Mouse (Mus musculus) hindbrain, embryonic 15.5 days (tissue): ENCODE results near the gene Gm18336. TPM values are rescaled to one million over a fixed set of nuclear protein-coding genes. Genes with fewer than 3 reads are reported as not detected.
A peak's percentile ranks its signal among the peaks of the same experiment; 100 is the strongest.
"Not testable (repeated sequence)": the region's sequence is repeated elsewhere in the genome, so short reads cannot be mapped to it uniquely, and the experiment has no call there.

Source experiments
- ATAC-seq: fragments of 200-750 bp; cut with Nextera tagmentation; 2 replicates; pipeline ENCODE4 v1.8.0; 2017; ENCODE audit warnings: low read depth, moderate number of reproducible peaks, moderate TSS enrichment; ENCODE audit not compliant: low FRiP score
- H3K27ac ChIP-seq: fragments of 300-500 bp; sonication (generic); replicated peaks from 2 replicates; pipeline ENCODE4 v1.5.1; 2015; ENCODE audit warnings: mild to moderate bottlenecking, inconsistent platforms
- H3K27me3 ChIP-seq: fragments of 300-500 bp; sonication (generic); 2 replicates; pipeline ENCODE4 v1.6.1; 2015; ENCODE audit warnings: control low read depth, inconsistent platforms
- H3K36me3 ChIP-seq: fragments of 300-500 bp; sonication (generic); 2 replicates; pipeline ENCODE4 v1.6.1; 2015; ENCODE audit warnings: control low read depth, inconsistent platforms
- H3K4me1 ChIP-seq: fragments of 300-500 bp; sonication (generic); replicated peaks from 2 replicates; pipeline ENCODE4 v1.6.1; 2015; ENCODE audit warnings: control low read depth, inconsistent platforms
- H3K4me2 ChIP-seq: fragments of 300-500 bp; sonication (generic); 2 replicates; pipeline ENCODE4 v1.6.1; 2015; ENCODE audit warnings: moderate library complexity, mild to moderate bottlenecking, inconsistent platforms
- H3K4me3 ChIP-seq: fragments of 300-500 bp; sonication (generic); 2 replicates; pipeline ENCODE4 v1.5.1; 2015; ENCODE audit warnings: mild to moderate bottlenecking, inconsistent platforms
- H3K9ac ChIP-seq: fragments of 300-500 bp; sonication (generic); 2 replicates; pipeline ENCODE4 v1.6.1; 2015; ENCODE audit warnings: inconsistent platforms
- H3K9me3 ChIP-seq: fragments of 300-500 bp; sonication (generic); 2 replicates; pipeline ENCODE4 v1.6.1; 2016; ENCODE audit warnings: control low read depth, inconsistent platforms
- WGBS: fragments of 180-500 bp; shearing (Covaris S2); methylation state at CpG from one replicate; pipeline ENCODE4 v1.1.7; 2015; 5-methylcytosine and 5-hydroxymethylcytosine counted together
- polyA plus RNA-seq: library from polyadenylated mRNA; unstranded; fragments of >200 nt; fragmentation: Nextera tagmentation; extraction: Ambion mirVana; gene quantifications from 2 replicates; pipeline ENCODE4 v1.2.1, GENCODE M21; 2015

The Gm18336 gene
- not detected in 2 replicates for polyA plus RNA-seq

DNA sequence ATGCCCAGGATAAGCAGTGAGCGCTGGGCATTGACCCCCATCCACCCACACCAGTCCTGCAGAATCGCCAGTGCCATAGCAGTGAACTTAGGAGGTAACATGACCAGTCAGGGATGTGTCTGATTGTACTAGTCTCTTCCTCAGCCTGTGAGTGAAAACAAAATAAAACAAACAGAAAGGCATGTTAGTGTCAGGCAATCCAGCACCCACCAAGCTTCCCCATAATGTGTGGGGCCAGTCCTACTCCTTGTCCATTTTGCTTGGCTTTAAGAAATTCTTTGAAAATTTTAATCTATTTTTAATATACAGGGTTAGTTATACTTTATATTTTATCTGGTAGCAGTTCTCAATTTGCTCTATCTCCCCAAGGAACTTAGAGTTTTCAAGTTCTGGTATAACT is at the start of gene Gm18336:
Gene Gm18336 (minus strand): TSS at position 101 of the 400 bp plus-strand sequence.
- not testable (repeated sequence) for H3K27ac ChIP-seq, H3K9ac ChIP-seq, H3K36me3 ChIP-seq, H3K4me1 ChIP-seq, H3K4me2 ChIP-seq, H3K27me3 ChIP-seq, ATAC-seq, H3K4me3 ChIP-seq, H3K9me3 ChIP-seq
- WGBS: 74% methylated on average over 2 of the region's 2 CpGs

DNA sequence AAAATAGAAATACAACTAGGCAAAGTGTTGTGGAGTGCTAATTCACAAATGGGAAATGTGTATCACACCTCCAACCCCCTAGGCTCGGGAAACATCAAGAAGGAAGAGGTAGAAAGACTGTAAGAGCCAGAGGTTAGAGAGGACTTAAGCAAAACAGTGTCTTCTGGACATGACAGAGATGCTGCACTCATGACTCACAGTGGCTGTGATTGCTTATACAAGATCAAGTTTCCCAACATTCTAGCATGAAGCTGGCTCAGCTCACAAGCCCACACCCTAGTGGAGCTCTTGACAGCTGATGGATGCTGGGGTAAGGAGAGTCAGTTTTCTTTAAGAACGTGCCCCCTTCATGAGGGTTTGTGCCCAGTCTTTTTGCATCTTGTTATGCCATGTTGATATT is 42.9 kb upstream of the Gm18336 start:
- 78% methylated on average over 2 of the region's 2 CpGs for WGBS
- Histone ChIP-seq H3K9me3 (no peaks in the 10 kb centered on the region), H3K36me3 (no peaks in the 10 kb centered on the region), H3K4me3 (no peak overlapping the region), H3K4me2 (no peak overlapping the region), H3K27ac (no peak overlapping the region), H3K4me1 (no peaks in the 10 kb centered on the region), H3K27me3 (no peaks in the 10 kb centered on the region), H3K9ac (no peak overlapping the region)
- no peak for ATAC-seq

DNA sequence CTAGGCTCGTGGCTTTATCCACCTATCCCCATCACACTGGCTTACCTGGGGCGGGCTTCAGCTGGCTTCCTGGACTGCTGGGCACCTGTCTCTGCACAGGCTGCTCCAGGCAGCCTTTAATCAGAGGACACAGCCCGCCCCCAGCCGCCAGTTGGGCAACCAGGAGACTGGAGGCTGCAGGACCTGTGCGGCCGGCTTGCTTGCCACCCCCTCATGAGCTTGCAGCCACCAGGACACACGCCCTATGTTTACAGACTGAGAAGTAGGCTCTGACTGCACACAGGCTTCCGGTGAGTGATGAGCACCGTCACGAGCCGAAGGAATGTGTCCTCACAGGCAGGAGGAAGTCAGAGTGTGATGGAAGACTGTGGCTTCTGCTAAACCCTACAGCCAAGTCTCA is 36.7 kb upstream of the Gm18336 start, which contains the start of gene Trex2:
Gene Trex2 (minus strand): TSS at position 93 of the 400 bp plus-strand sequence.
- WGBS: 93% methylated on average over 11 of the region's 11 CpGs
- no peak within 1 kb of the TSS for H3K4me2 ChIP-seq
- H3K36me3 ChIP-seq: no peaks in the 10 kb centered on the region
- H3K9ac ChIP-seq: no peak within 1 kb of the TSS
- no peaks in the 10 kb centered on the region for H3K27me3 ChIP-seq
- no peak within 1 kb of the TSS for H3K27ac ChIP-seq
- H3K4me1 ChIP-seq: no peaks in the 10 kb centered on the region
- ATAC-seq: no peak
- H3K4me3 ChIP-seq: no peak within 1 kb of the TSS
- no peaks in the 10 kb centered on the region for H3K9me3 ChIP-seq

DNA sequence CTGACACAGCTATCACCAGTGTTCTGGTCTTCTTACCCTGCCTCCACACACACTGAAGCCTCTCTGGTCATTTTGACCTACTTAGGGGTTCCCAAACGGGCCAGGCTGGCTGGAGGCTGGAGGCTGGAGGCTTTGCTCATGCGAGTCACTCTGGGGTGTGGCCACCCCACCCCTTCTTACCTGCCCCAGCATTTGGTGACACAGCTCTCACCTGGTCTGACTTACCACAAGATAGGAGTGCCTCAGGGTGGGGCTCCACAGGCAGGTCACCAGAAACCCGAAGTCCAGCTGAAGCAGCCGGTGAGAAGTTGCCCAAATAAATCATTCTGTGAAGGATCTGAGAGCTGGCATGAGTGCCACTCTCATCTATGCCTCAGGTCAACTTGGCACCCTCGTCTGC is 34.3 kb upstream of the Gm18336 start:
- 75% methylated on average over 5 of the region's 5 CpGs for WGBS
- no peak for ATAC-seq
- H3K9ac ChIP-seq: no peak overlapping the region
- H3K4me1 ChIP-seq: no peaks in the 10 kb centered on the region
- H3K27ac ChIP-seq: no peak overlapping the region
- no peak overlapping the region for H3K4me3 ChIP-seq
- no peaks in the 10 kb centered on the region for H3K9me3 ChIP-seq
- no peaks in the 10 kb centered on the region for H3K36me3 ChIP-seq
- H3K27me3 ChIP-seq: no peaks in the 10 kb centered on the region
- H3K4me2 ChIP-seq: no peak overlapping the region

- no peaks in the 10 kb centered on the region for H3K36me3 ChIP-seq
Observed at GRCm38 (mm10) chrX:73430036-73430435, 31.5 kb upstream of the Gm18336 start.

DNA sequence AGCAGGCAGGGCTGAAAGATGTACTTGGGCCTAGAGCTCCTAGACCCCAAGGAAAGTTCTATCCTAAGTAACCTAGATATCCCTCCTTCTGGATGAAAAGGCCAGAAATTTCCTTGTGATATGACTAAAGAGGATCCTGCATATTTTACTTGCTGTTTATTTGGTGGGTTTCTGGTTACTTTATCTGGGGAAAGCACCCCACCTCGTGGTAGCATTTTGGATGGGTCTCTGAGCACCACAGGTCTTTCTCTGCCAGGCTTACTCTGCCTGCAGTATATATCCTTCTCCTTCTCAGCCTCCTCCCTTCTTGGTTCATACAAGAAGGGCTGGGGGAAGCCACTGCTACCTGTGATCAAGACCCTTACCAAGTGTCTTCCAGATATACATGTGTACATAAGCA is 14.2 kb upstream of the Gm18336 start:
- 53% methylated on average over 1 of the region's 1 CpGs for WGBS
- Histone ChIP-seq H3K36me3 (no peaks in the 10 kb centered on the region), H3K9ac (no peak overlapping the region), H3K4me3 (no peak overlapping the region), H3K4me1 (no peaks in the 10 kb centered on the region), H3K27me3 (no peaks in the 10 kb centered on the region), H3K9me3 (no peaks in the 10 kb centered on the region), H3K4me2 (no peak overlapping the region), H3K27ac (no peak overlapping the region)
- no peak for ATAC-seq

More at GRCm38 (mm10) chrX:73430036-73430435, 31.5 kb upstream of the Gm18336 start:
- Histone ChIP-seq H3K4me1 (no peaks in the 10 kb centered on the region), H3K4me3 (no peak overlapping the region), H3K9ac (no peak overlapping the region), H3K4me2 (no peak overlapping the region), H3K27ac (no peak overlapping the region), H3K27me3 (no peaks in the 10 kb centered on the region), H3K9me3 (no peaks in the 10 kb centered on the region)
- 91% methylated on average over 2 of the region's 2 CpGs for WGBS
- ATAC-seq: no peak

DNA sequence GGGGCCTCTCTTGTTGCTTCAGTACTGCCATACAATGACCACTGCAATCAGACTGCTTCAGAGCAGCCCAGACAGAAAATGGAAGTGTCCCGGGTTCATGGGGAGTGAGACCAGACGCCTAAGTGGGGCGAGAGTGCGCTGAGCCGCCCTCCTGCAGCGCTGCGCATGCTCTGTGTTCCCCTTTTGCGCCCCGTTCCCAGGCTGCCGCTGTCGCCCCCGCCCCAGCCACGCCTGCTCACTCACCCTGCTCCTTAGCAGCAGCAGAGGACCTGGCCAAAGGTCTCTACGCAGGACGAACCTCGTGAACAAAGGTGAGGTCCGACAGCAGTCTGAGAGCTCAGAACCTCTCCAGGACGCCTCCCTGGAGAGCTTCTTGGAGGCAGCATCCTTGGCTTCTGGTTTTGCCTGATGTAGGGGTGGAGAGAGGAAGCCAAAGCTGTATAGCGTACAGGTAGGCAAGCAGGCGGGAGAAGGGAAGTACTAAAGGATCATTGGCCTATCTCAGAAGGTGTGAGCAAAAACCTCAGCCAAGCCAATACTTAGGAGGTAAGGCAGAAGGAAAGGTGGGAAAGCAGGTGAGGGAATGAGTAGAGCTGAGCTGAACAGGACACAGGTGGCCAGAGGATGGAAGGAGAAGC is 12.5 kb upstream of the Gm18336 start, which contains the start of gene Zfp92:
Gene Zfp92 (plus strand): TSS at position 217 of the 638 bp plus-strand sequence.
- Histone ChIP-seq H3K4me1 (no peaks in the 10 kb centered on the region), H3K9ac (peak within 1 kb of the TSS; percentile 27; the same call in 1 of the 2 replicates), H3K4me3 (peak within 1 kb of the TSS; percentile 39), H3K9me3 (no peaks in the 10 kb centered on the region), H3K4me2 (peak within 1 kb of the TSS; percentile 58), H3K27me3 (no peaks in the 10 kb centered on the region), H3K27ac (no peak within 1 kb of the TSS), H3K36me3 (no peaks in the 10 kb centered on the region)
- peak; percentile 65; the same call in 1 of the 2 replicates for ATAC-seq
- WGBS: 18% methylated on average over 20 of the region's 20 CpGs

- Histone ChIP-seq H3K9me3 (no peaks in the 10 kb centered on the region), H3K9ac (no peak overlapping the region), H3K4me1 (no peaks in the 10 kb centered on the region), H3K27ac (no peak overlapping the region), H3K27me3 (no peaks in the 10 kb centered on the region), H3K36me3 (no peaks in the 10 kb centered on the region), H3K4me2 (no peak overlapping the region), H3K4me3 (no peak overlapping the region)
- 93% methylated on average over 12 of the region's 12 CpGs for WGBS
- no peak for ATAC-seq
Observed at GRCm38 (mm10) chrX:73401616-73402015, 3.1 kb upstream of the Gm18336 start.

- no peaks in the 10 kb centered on the region for H3K9me3 ChIP-seq
- no peaks in the 10 kb centered on the region for H3K4me1 ChIP-seq
- H3K27ac ChIP-seq: no peak overlapping the region
- H3K27me3 ChIP-seq: no peaks in the 10 kb centered on the region
- no peak overlapping the region for H3K9ac ChIP-seq
- WGBS: 88% methylated on average over 20 of the region's 20 CpGs
- no peak for ATAC-seq
- H3K36me3 ChIP-seq: no peaks in the 10 kb centered on the region
- H3K4me2 ChIP-seq: no peak overlapping the region
- H3K4me3 ChIP-seq: no peak overlapping the region
Observed at GRCm38 (mm10) chrX:73400951-73401350, 2.4 kb upstream of the Gm18336 start.

- H3K4me3 ChIP-seq: no peak overlapping the region
- no peak overlapping the region for H3K4me2 ChIP-seq
- no peak for ATAC-seq
- no peaks in the 10 kb centered on the region for H3K4me1 ChIP-seq
- no peak overlapping the region for H3K9ac ChIP-seq
- H3K27me3 ChIP-seq: no peaks in the 10 kb centered on the region
- no peak overlapping the region for H3K27ac ChIP-seq
- H3K36me3 ChIP-seq: no peaks in the 10 kb centered on the region
- 69% methylated on average over 1 of the region's 1 CpGs for WGBS
- no peaks in the 10 kb centered on the region for H3K9me3 ChIP-seq
Observed at GRCm38 (mm10) chrX:73396446-73396845, 2.1 kb downstream of the Gm18336 start.

- Histone ChIP-seq H3K4me2 (no peak overlapping the region), H3K27ac (no peak overlapping the region), H3K4me1 (no peaks in the 10 kb centered on the region), H3K9ac (no peak overlapping the region), H3K27me3 (no peaks in the 10 kb centered on the region), H3K36me3 (no peaks in the 10 kb centered on the region), H3K9me3 (no peaks in the 10 kb centered on the region), H3K4me3 (no peak overlapping the region)
- no peak for ATAC-seq
- WGBS: 83% methylated on average over 4 of the region's 4 CpGs
Observed at GRCm38 (mm10) chrX:73391481-73391880, 7.1 kb downstream of the Gm18336 start.

- no peak for ATAC-seq
Observed at GRCm38 (mm10) chrX:73384924-73385323, 13.6 kb downstream of the Gm18336 start.

DNA sequence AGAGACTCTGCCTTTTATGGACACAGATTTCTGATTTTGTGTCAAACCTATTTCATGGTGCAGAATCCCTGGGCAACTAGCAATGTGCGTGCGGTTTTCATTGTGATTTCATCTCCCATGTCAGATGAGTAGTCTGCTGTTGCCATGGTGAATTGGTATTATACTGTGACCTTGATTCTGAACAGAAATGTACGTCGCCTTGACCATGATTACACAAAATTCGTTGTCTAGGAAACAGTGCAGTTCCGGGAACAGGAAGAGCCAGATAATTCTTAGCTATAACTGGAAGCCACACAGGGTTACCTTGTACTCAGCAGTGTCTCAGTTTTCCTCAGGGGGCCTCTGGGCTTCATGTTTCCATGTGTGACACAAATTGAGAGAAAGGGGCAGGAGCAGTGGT is 14.1 kb downstream of the Gm18336 start:
- Histone ChIP-seq H3K9ac (no peak overlapping the region), H3K27ac (peak overlapping the region; percentile 68), H3K4me1 (0 out of 2 replicates have a peak, but pooled peaks cover 3% of the 10 kb centered on the region), H3K27me3 (no peaks in the 10 kb centered on the region), H3K36me3 (no peaks in the 10 kb centered on the region), H3K4me2 (no peak overlapping the region), H3K9me3 (no peaks in the 10 kb centered on the region), H3K4me3 (no peak overlapping the region)
- ATAC-seq: peak; percentile 76
- WGBS: 42% methylated on average over 6 of the region's 6 CpGs

More at GRCm38 (mm10) chrX:73384924-73385323, 13.6 kb downstream of the Gm18336 start:
- no peaks in the 10 kb centered on the region for H3K27me3 ChIP-seq
- H3K9me3 ChIP-seq: no peaks in the 10 kb centered on the region
- H3K4me1 ChIP-seq: 0 out of 2 replicates have a peak, but pooled peaks cover 3% of the 10 kb centered on the region
- WGBS: 27% methylated on average over 1 of the region's 1 CpGs
- H3K27ac ChIP-seq: peak overlapping the region; percentile 68
- no peak overlapping the region for H3K4me2 ChIP-seq
- no peak overlapping the region for H3K4me3 ChIP-seq
- H3K36me3 ChIP-seq: no peaks in the 10 kb centered on the region
- H3K9ac ChIP-seq: no peak overlapping the region
